ENCODE assay signal across 11 mouse cellular contexts in genomic region chr3:28144676-28145075, GRCm38 (mm10).
A peak's percentile ranks its signal among the peaks of the same experiment; 100 is the strongest.
DNase-seq lines count a peak whose midpoint lies in the region; ATAC-seq and TF ChIP-seq lines count a peak whose summit lies in the region.
"Had no signal": no experiment of that assay in that cellular context is flagged by ENCODE, and none has a peak within 500 bp of the region (broad histone marks: within the 10 kb centered on the region; RNA-seq: fewer than 3 reads in every experiment).

No protein-coding gene starts in this region.

- no peak overlapping the region for H3K9ac ChIP-seq in intestine, postnatal 0 days (ENCODE audit: low read depth, low read length)
- H3K9ac ChIP-seq: embryonic facial prominence, embryonic 15.5 days had no signal

- H3K9me3 ChIP-seq in intestine, postnatal 0 days (ENCODE audit: control insufficient read depth), result no peaks in the 10 kb centered on the region
- H3K9me3 ChIP-seq: embryonic facial prominence, embryonic 15.5 days had no signal

- no peak overlapping the region for H3K27ac ChIP-seq in intestine, postnatal 0 days (ENCODE audit: low read depth, low read length)
- H3K27ac ChIP-seq: embryonic facial prominence, embryonic 15.5 days had no signal

- no peak for TF ChIP-seq CTCF in intestine, postnatal 0 days (IDR thresholded peaks at IDR 0.05; ENCODE audit: low read depth)

- intact Hi-C loops in left cerebral cortex, postnatal 4 days (cut with DNase I), result no loop called here

- DNase-seq in left cerebral cortex, postnatal 4 days, result peak; percentile 35
- no peak for DNase-seq in left cerebral cortex, adult 18-20 months (ENCODE audit: low spot score in 2 of 2)
- DNase-seq in adrenal gland, postnatal 14 days, result peak; percentile 79
- peak; percentile 59 for DNase-seq in gonadal fat pad, adult 2 months (ENCODE audit: low read depth)
- peak; percentile 34 for DNase-seq in lung, postnatal 25 days (ENCODE audit: low spot score)
- no peak for DNase-seq in spleen, postnatal 4 days (ENCODE audit: low spot score in 2 of 2)
- DNase-seq: cerebellum, adult 9-11 months; right cerebral cortex, postnatal 14 days had no signal

- H3K36me3 ChIP-seq in intestine, postnatal 0 days (ENCODE audit: control insufficient read depth, insufficient read depth), result no peaks in the 10 kb centered on the region
- H3K36me3 ChIP-seq: embryonic facial prominence, embryonic 15.5 days had no signal

- H3K27me3 ChIP-seq in intestine, postnatal 0 days (replicated peaks; ENCODE audit: control insufficient read depth, insufficient read depth, low read length), result no peaks in the 10 kb centered on the region
- H3K27me3 ChIP-seq: embryonic facial prominence, embryonic 15.5 days had no signal

- H3K4me1 ChIP-seq in intestine, postnatal 0 days (replicated peaks; ENCODE audit: control insufficient read depth, insufficient read depth, low read length), result no peaks in the 10 kb centered on the region
- H3K4me1 ChIP-seq: embryonic facial prominence, embryonic 15.5 days had no signal

- H3K4me3 ChIP-seq in intestine, postnatal 0 days (ENCODE audit: low read depth, low read length), result no peak overlapping the region
- H3K4me3 ChIP-seq: embryonic facial prominence, embryonic 15.5 days had no signal

- no peak overlapping the region for H3K4me2 ChIP-seq in intestine, postnatal 0 days (replicated peaks; ENCODE audit: low read depth)
- H3K4me2 ChIP-seq: embryonic facial prominence, embryonic 15.5 days had no signal

- ATAC-seq in intestine, postnatal 0 days, result no peak
- ATAC-seq: activated CD4-positive, CD25-positive, alpha-beta regulatory T cell, adult 4 months had no signal

Comparison
In these comparisons a context has a peak if more than half of its experiments do, and no peak if none do; other contexts are left out.
1. DNase-seq: peak in left cerebral cortex, postnatal 4 days (single experiment), adrenal gland, postnatal 14 days (single experiment), gonadal fat pad, adult 2 months (single experiment) and lung, postnatal 25 days (single experiment); none in left cerebral cortex, adult 18-20 months (0 of 2) and spleen, postnatal 4 days (0 of 2).